34 mouse cellular contexts compared by ENCODE assay signal in the genomic region with DNA sequence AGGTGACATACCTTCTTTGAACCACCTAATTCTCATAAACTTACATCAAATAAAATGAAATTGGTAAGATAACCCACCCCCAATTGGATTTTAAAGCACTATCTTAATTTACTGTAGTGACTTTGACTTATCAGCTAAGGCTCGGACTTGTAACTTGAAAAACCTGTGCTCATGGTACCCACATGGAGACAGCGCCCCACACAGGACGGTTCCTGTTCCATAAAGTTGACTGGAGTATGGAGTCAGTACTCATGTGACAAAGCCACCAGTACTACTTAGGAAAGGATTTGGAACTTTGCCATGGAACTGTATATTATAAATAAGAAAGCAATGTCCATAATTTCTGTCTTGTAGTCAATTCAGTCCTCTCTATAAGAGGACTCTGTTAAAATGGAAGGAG. TPM values are rescaled to one million over a fixed set of nuclear protein-coding genes. Genes with fewer than 3 reads are reported as not detected.
A peak's percentile ranks its signal among the peaks of the same experiment; 100 is the strongest.
DNase-seq lines count a peak whose midpoint lies in the region; ATAC-seq and TF ChIP-seq lines count a peak whose summit lies in the region.
"Had no signal": no experiment of that assay in that cellular context is flagged by ENCODE, and none has a peak within 500 bp of the region (broad histone marks: within the 10 kb centered on the region; RNA-seq: fewer than 3 reads in every experiment).

No protein-coding gene starts in this region.

- no peak for TF ChIP-seq POLR2A in cerebellum, adult 2 months (IDR thresholded peaks at IDR 0.05; ENCODE audit: borderline replicate concordance, insufficient read depth, low read length)

- no peaks in the 10 kb centered on the region for H3K36me3 ChIP-seq in hindbrain, postnatal 0 days (ENCODE audit: insufficient read depth, low read length)
- no peaks in the 10 kb centered on the region for H3K36me3 ChIP-seq in hindbrain, embryonic 11.5 days (ENCODE audit: control insufficient read depth, insufficient read depth, low read length)
- H3K36me3 ChIP-seq: embryonic facial prominence, embryonic 10.5 days; embryonic facial prominence, embryonic 13.5 days; forebrain, embryonic 12.5 days; forebrain, embryonic 15.5 days; heart, embryonic 12.5 days; heart, embryonic 15.5 days; hindbrain, embryonic 10.5 days had no signal

- no peaks in the 10 kb centered on the region for H3K9me3 ChIP-seq in hindbrain, postnatal 0 days (ENCODE audit: low read length)
- no peaks in the 10 kb centered on the region for H3K9me3 ChIP-seq in hindbrain, embryonic 11.5 days (ENCODE audit: control insufficient read depth, low read length)
- H3K9me3 ChIP-seq: embryonic facial prominence, embryonic 10.5 days; embryonic facial prominence, embryonic 13.5 days; forebrain, embryonic 12.5 days; forebrain, embryonic 15.5 days; heart, embryonic 12.5 days; heart, embryonic 15.5 days; hindbrain, embryonic 10.5 days had no signal

- peaks cover 11% of the 10 kb centered on the region; the same call in 1 of the 2 replicates for H3K4me1 ChIP-seq in cerebellum, adult 2 months (ENCODE audit: control insufficient read depth, insufficient read depth, low read length)
- no peaks in the 10 kb centered on the region for H3K4me1 ChIP-seq in hindbrain, postnatal 0 days (ENCODE audit: insufficient read depth, low read length)
- no peaks in the 10 kb centered on the region for H3K4me1 ChIP-seq in hindbrain, embryonic 11.5 days (replicated peaks; ENCODE audit: control insufficient read depth, insufficient read depth, low read length)
- H3K4me1 ChIP-seq: forebrain, embryonic 15.5 days; heart, embryonic 12.5 days; heart, embryonic 15.5 days had no signal

- H3K27me3 ChIP-seq in cerebellum, adult 2 months (ENCODE audit: control insufficient read depth, insufficient read depth, low read length) = no peaks in the 10 kb centered on the region
- H3K27me3 ChIP-seq in hindbrain, postnatal 0 days (ENCODE audit: insufficient read depth, low read length) = no peaks in the 10 kb centered on the region
- H3K27me3 ChIP-seq in hindbrain, embryonic 11.5 days (ENCODE audit: control insufficient read depth, insufficient read depth, low read length) = no peaks in the 10 kb centered on the region
- H3K27me3 ChIP-seq: CH12.LX; embryonic facial prominence, embryonic 13.5 days; forebrain, embryonic 12.5 days; forebrain, embryonic 15.5 days; heart, embryonic 12.5 days; heart, embryonic 15.5 days had no signal

- no peak overlapping the region for H3K4me2 ChIP-seq in hindbrain, postnatal 0 days (ENCODE audit: low read depth, low read length)
- H3K4me2 ChIP-seq in hindbrain, embryonic 11.5 days (replicated peaks; ENCODE audit: low read depth, low read length) = no peak overlapping the region
- H3K4me2 ChIP-seq: embryonic facial prominence, embryonic 13.5 days; forebrain, embryonic 12.5 days; forebrain, embryonic 15.5 days; heart, embryonic 12.5 days; heart, embryonic 15.5 days; hindbrain, embryonic 14.5 days had no signal

- peak in 1 of 2 experiments; percentile 23 for DNase-seq in cerebellum, adult 2 months
- DNase-seq in cerebellum, postnatal 4 days (ENCODE audit: low spot score in 2 of 2) = no peak
- peak; percentile 22 for DNase-seq in hindbrain, postnatal 0 days (ENCODE audit: low spot score)
- no peak for DNase-seq in hindbrain, embryonic 11.5 days (ENCODE audit: low spot score)
- peak; percentile 17 for DNase-seq in ES-CJ7 (ENCODE audit: low read depth, low spot score)
- DNase-seq in cerebellum, postnatal 10 days = peak; percentile 54 to 58
- no peak for DNase-seq in spleen, postnatal 36 days (ENCODE audit: low spot score in 2 of 2)
- DNase-seq in liver = no peak
- DNase-seq: adrenal gland, postnatal 10 days; adrenal gland, postnatal 36 days; B cell, adult 2 months; embryo, embryonic 11 days; gastrocnemius, postnatal 25 days; heart, adult 18-20 months; heart, postnatal 10 days; heart, postnatal 36 days; kidney, adult 2 months had no signal

- TF ChIP-seq CTCF in cerebellum, adult 2 months (IDR thresholded peaks at IDR 0.05; ENCODE audit: borderline replicate concordance, insufficient read depth, low read depth, low read length) = peak; percentile 9; the same call in 1 of the 2 replicates
- peak; percentile 21; the same call in 1 of the 2 replicates for TF ChIP-seq CTCF in hindbrain, postnatal 0 days (IDR thresholded peaks at IDR 0.05; ENCODE audit: low read depth)

- H3K4me3 ChIP-seq in cerebellum, adult 2 months (replicated peaks; ENCODE audit: insufficient read depth, low read depth, low read length) = no peak overlapping the region
- no peak overlapping the region for H3K4me3 ChIP-seq in hindbrain, postnatal 0 days (ENCODE audit: low read length)
- no peak overlapping the region for H3K4me3 ChIP-seq in hindbrain, embryonic 11.5 days (ENCODE audit: low read depth, low read length)
- H3K4me3 ChIP-seq: embryonic facial prominence, embryonic 10.5 days; embryonic facial prominence, embryonic 13.5 days; erythroblast, embryonic 14.5 days; forebrain, embryonic 12.5 days; forebrain, embryonic 15.5 days; heart, embryonic 12.5 days; heart, embryonic 15.5 days; hindbrain, embryonic 10.5 days had no signal

- ATAC-seq in hindbrain, postnatal 0 days = no peak
- ATAC-seq in hindbrain, embryonic 11.5 days (ENCODE audit: low FRiP score) = no peak
- ATAC-seq: activated CD4-positive, CD25-positive, alpha-beta regulatory T cell, adult 4 months; intestine, postnatal 0 days had no signal

- no peak overlapping the region for H3K9ac ChIP-seq in hindbrain, postnatal 0 days (replicated peaks; ENCODE audit: low read length)
- no peak overlapping the region for H3K9ac ChIP-seq in hindbrain, embryonic 11.5 days (ENCODE audit: low read depth, low read length)
- H3K9ac ChIP-seq: embryonic facial prominence, embryonic 13.5 days; forebrain, embryonic 12.5 days; forebrain, embryonic 15.5 days; heart, embryonic 12.5 days; heart, embryonic 15.5 days; hindbrain, embryonic 14.5 days had no signal

- 84% methylated on average over 3 of the region's 3 CpGs for WGBS in cerebellum, adult 2 months
- 81% methylated on average over 3 of the region's 3 CpGs for WGBS in hindbrain, postnatal 0 days
- WGBS in hindbrain, embryonic 11.5 days = 92% methylated on average over 3 of the region's 3 CpGs

- H3K27ac ChIP-seq in cerebellum, adult 2 months (ENCODE audit: insufficient read depth, low read length) = no peak overlapping the region
- H3K27ac ChIP-seq in hindbrain, postnatal 0 days = no peak overlapping the region
- no peak overlapping the region for H3K27ac ChIP-seq in hindbrain, embryonic 11.5 days (ENCODE audit: low read depth, low read length)
- H3K27ac ChIP-seq: embryonic facial prominence, embryonic 10.5 days; embryonic facial prominence, embryonic 13.5 days; forebrain, embryonic 12.5 days; forebrain, embryonic 15.5 days; heart, embryonic 15.5 days; hindbrain, embryonic 10.5 days; hindbrain, embryonic 14.5 days had no signal

RNA-seq across cellular contexts. Expression of a gene that starts 59.1 kb away (rescaled TPM):
- 0.51 and 1.0 TPM in 2 replicates for polyA plus RNA-seq in cerebellum, adult 2 months (2012; rRNA removed)
- total RNA-seq in hindbrain, postnatal 0 days (2014; rRNA removed) = not detected in 2 replicates
- not detected in 2 replicates for polyA plus RNA-seq in hindbrain, postnatal 0 days (2015; fragmentation: Nextera tagmentation; extraction: Ambion mirVana)
- 0.34 TPM in 1 of 2 replicates, not detected in the other for polyA plus RNA-seq in hindbrain, embryonic 11.5 days (2014; fragmentation: Nextera tagmentation; extraction: Ambion mirVana)
- total RNA-seq: adrenal gland, adult 18-20 months; adrenal gland, postnatal 10 days; adrenal gland, postnatal 36 days; CH12.LX; gastrocnemius, adult 8-10 months; gastrocnemius, postnatal 25 days; heart, adult 18-20 months; heart, postnatal 10 days; heart, postnatal 36 days; MEL had no signal
- polyA plus RNA-seq: activated CD4-positive, CD25-positive, alpha-beta regulatory T cell, adult 4 months; embryonic facial prominence, embryonic 10.5 days; embryonic facial prominence, embryonic 13.5 days; erythroblast, embryonic 14.5 days; forebrain, embryonic 15.5 days; gonadal fat pad, adult 2 months; heart, embryonic 12.5 days; heart, embryonic 15.5 days; hindbrain, embryonic 10.5 days; hindbrain, embryonic 14.5 days; intestine, embryonic 14.5 days; intestine, postnatal 0 days; kidney, adult 2 months had no signal

Comparison
In these comparisons a context has a peak if more than half of its experiments do, and no peak if none do; other contexts are left out.
1. DNase-seq: peak in hindbrain, postnatal 0 days (single experiment), ES-CJ7 (single experiment) and cerebellum, postnatal 10 days (2 of 2); none in cerebellum, postnatal 4 days (0 of 2), hindbrain, embryonic 11.5 days (single experiment), spleen, postnatal 36 days (0 of 2) and liver (single experiment).